Mouse (Mus musculus) urinary bladder, adult 2 months (tissue): ENCODE measurements around the gene Crybg3. TPM values are rescaled to one million over a fixed set of nuclear protein-coding genes. Genes with fewer than 3 reads are reported as not detected.

Experiments
- DNase-seq: peaks from one replicate; pipeline ENCODE4 v3.0.0; 2022; ENCODE audit warnings: low spot score
- polyA plus RNA-seq: library from polyadenylated mRNA; depleted of rRNA; stranded (reverse); fragments of >200 nt; gene quantifications from 2 replicates; pipeline ENCODE4 v1.2.3, GENCODE M21; 2012

Gene Crybg3
- polyA plus RNA-seq, 1 experiment: 25.8 TPM

GRCm38 (mm10) chr16:59583515-59583914 is 17.3 kb downstream of the Crybg3 start:
- no peak for DNase-seq

GRCm38 (mm10) chr16:59579237-59579636 is 21.5 kb downstream of the Crybg3 start:
- DNase-seq: no peak

GRCm38 (mm10) chr16:59573961-59574360 is 26.8 kb downstream of the Crybg3 start:
- DNase-seq: no peak

- no peak for DNase-seq
Observed at GRCm38 (mm10) chr16:59572685-59573084, 28.1 kb downstream of the Crybg3 start.

- DNase-seq: no peak
Observed at GRCm38 (mm10) chr16:59570807-59571206, 30.0 kb downstream of the Crybg3 start.

GRCm38 (mm10) chr16:59569837-59570236 is 30.9 kb downstream of the Crybg3 start:
- no peak for DNase-seq

- DNase-seq: no peak
Observed at GRCm38 (mm10) chr16:59567721-59568381, 32.9 kb downstream of the Crybg3 start.

- no peak for DNase-seq
Observed at GRCm38 (mm10) chr16:59566437-59566836, 34.3 kb downstream of the Crybg3 start.

- DNase-seq: no peak
Observed at GRCm38 (mm10) chr16:59565631-59566030, 35.1 kb downstream of the Crybg3 start.

GRCm38 (mm10) chr16:59564025-59564424 is 36.8 kb downstream of the Crybg3 start:
- DNase-seq: no peak

- DNase-seq: no peak
Observed at GRCm38 (mm10) chr16:59559300-59560200, 41.2 kb downstream of the Crybg3 start.

GRCm38 (mm10) chr16:59558916-59559299 is 41.9 kb downstream of the Crybg3 start:
- DNase-seq: no peak

GRCm38 (mm10) chr16:59553490-59554161 is 47.2 kb downstream of the Crybg3 start:
- DNase-seq: no peak

GRCm38 (mm10) chr16:59551507-59551906 is 49.3 kb downstream of the Crybg3 start:
- no peak for DNase-seq

GRCm38 (mm10) chr16:59549631-59550030 is 51.1 kb downstream of the Crybg3 start:
- no peak for DNase-seq

GRCm38 (mm10) chr16:59548582-59548947 is 52.2 kb downstream of the Crybg3 start:
- no peak for DNase-seq

GRCm38 (mm10) chr16:59547887-59548581 is 52.7 kb downstream of the Crybg3 start:
- DNase-seq: no peak

- DNase-seq: no peak
Observed at GRCm38 (mm10) chr16:59547466-59547865, 53.3 kb downstream of the Crybg3 start.

GRCm38 (mm10) chr16:59545360-59545759 is 55.4 kb downstream of the Crybg3 start:
- DNase-seq: no peak

GRCm38 (mm10) chr16:59541382-59541781 is 59.4 kb downstream of the Crybg3 start:
- DNase-seq: no peak

GRCm38 (mm10) chr16:59540944-59541343 is 59.8 kb downstream of the Crybg3 start:
- DNase-seq: no peak

- no peak for DNase-seq
Observed at GRCm38 (mm10) chr16:59535673-59536072, 65.1 kb downstream of the Crybg3 start.
